ENCODE assay signal across 8 mouse cellular contexts in the genomic region with DNA sequence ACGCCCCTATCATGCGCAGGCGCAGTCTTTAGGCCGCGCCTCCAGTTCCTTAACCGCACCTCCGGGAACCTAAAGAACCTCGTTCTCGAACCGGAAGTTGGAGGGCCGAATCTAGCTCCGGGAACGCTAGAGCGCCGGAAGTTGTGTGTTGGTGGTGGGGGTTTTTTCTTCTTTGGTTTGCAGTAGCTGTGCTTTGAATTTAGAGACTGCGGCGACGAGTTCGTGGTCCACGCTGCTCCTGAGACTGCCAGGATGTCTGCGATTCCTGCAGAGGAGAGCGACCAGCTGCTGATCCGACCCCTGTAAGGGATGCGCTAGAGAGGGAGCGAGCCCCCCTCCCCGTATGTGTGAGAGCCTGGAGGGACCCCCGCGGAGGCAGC. TPM values are rescaled to one million over a fixed set of nuclear protein-coding genes. Genes with fewer than 3 reads are reported as not detected.
DNase-seq lines count a peak whose midpoint lies in the region; ATAC-seq and TF ChIP-seq lines count a peak whose summit lies in the region.

A gene (minus strand): TSS at position 42 of the 380 bp plus-strand sequence.

- peak; percentile 97 for ATAC-seq in forebrain, embryonic 11.5 days (replicated peaks; ENCODE audit: low FRiP score)
- peak; percentile 95 for ATAC-seq in heart, embryonic 15.5 days (replicated peaks; ENCODE audit: insufficient number of reproducible peaks, insufficient read depth, low FRiP score, low read depth)
- peak; percentile 92 for ATAC-seq in liver, embryonic 12.5 days
- peak; percentile 96 for ATAC-seq in stomach, embryonic 16.5 days (ENCODE audit: insufficient read depth, low FRiP score)

- 0 out of 2 replicates have a peak, but pooled peaks have one; percentile 41 for TF ChIP-seq EP300 in ES-Bruce4 (IDR thresholded peaks at IDR 0.05; ENCODE audit: insufficient read depth, low read depth, low read length)

- H3K36me3 ChIP-seq in ES-Bruce4 (ENCODE audit: control insufficient read depth, insufficient read depth, low read length, poor library complexity, severe bottlenecking): peaks cover 5% of the 10 kb centered on the region
- H3K36me3 ChIP-seq in forebrain, embryonic 11.5 days (ENCODE audit: control insufficient read depth, insufficient read depth, low read length): no peaks in the 10 kb centered on the region; the same call in 1 of the 2 replicates
- H3K36me3 ChIP-seq in heart, embryonic 15.5 days: peaks cover 12% of the 10 kb centered on the region
- peaks cover 29% of the 10 kb centered on the region for H3K36me3 ChIP-seq in liver, embryonic 12.5 days
- H3K36me3 ChIP-seq in stomach, embryonic 16.5 days (ENCODE audit: control insufficient read depth, insufficient read depth, low read length): no peaks in the 10 kb centered on the region

- no peaks in the 10 kb centered on the region for H3K9me3 ChIP-seq in ES-Bruce4 (replicated peaks; ENCODE audit: control insufficient read depth, insufficient read depth, low read length, poor library complexity, severe bottlenecking)
- H3K9me3 ChIP-seq in forebrain, embryonic 11.5 days (ENCODE audit: control insufficient read depth, low read length): no peaks in the 10 kb centered on the region
- H3K9me3 ChIP-seq in heart, embryonic 15.5 days (replicated peaks): no peaks in the 10 kb centered on the region
- no peaks in the 10 kb centered on the region for H3K9me3 ChIP-seq in liver, embryonic 12.5 days (replicated peaks)
- H3K9me3 ChIP-seq in stomach, embryonic 16.5 days (replicated peaks; ENCODE audit: control insufficient read depth, low read length): no peaks in the 10 kb centered on the region

- peak within 1 kb of the TSS; percentile 65 for H3K9ac ChIP-seq in ES-Bruce4 (ENCODE audit: low read depth, poor library complexity, severe bottlenecking)
- H3K9ac ChIP-seq in forebrain, embryonic 11.5 days (ENCODE audit: low read length): peak within 1 kb of the TSS; percentile 85
- peak within 1 kb of the TSS; percentile 96 for H3K9ac ChIP-seq in heart, embryonic 15.5 days
- peak within 1 kb of the TSS; percentile 82 for H3K9ac ChIP-seq in liver, embryonic 12.5 days
- peak within 1 kb of the TSS; percentile 97 for H3K9ac ChIP-seq in stomach, embryonic 16.5 days (ENCODE audit: low read length)

- H3K27ac ChIP-seq in ES-Bruce4 (ENCODE audit: insufficient read depth, low read length): peak within 1 kb of the TSS; percentile 17
- peak within 1 kb of the TSS; percentile 75 for H3K27ac ChIP-seq in forebrain, embryonic 11.5 days (ENCODE audit: low read depth, low read length)
- H3K27ac ChIP-seq in heart, embryonic 15.5 days: peak within 1 kb of the TSS; percentile 92
- peak within 1 kb of the TSS; percentile 82 for H3K27ac ChIP-seq in liver, embryonic 12.5 days
- peak within 1 kb of the TSS; percentile 95 for H3K27ac ChIP-seq in stomach, embryonic 16.5 days (ENCODE audit: low read length)

- peak within 1 kb of the TSS; percentile 67 for H3K4me2 ChIP-seq in forebrain, embryonic 11.5 days (ENCODE audit: low read depth, low read length, severe bottlenecking)
- peak within 1 kb of the TSS; percentile 89 for H3K4me2 ChIP-seq in heart, embryonic 15.5 days
- H3K4me2 ChIP-seq in liver, embryonic 12.5 days: peak within 1 kb of the TSS; percentile 83
- peak within 1 kb of the TSS; percentile 89 for H3K4me2 ChIP-seq in stomach, embryonic 16.5 days (ENCODE audit: low read depth, low read length)

- H3K27me3 ChIP-seq in ES-Bruce4 (ENCODE audit: control insufficient read depth, insufficient read depth, low read length, poor library complexity, severe bottlenecking): no peaks in the 10 kb centered on the region
- H3K27me3 ChIP-seq in forebrain, embryonic 11.5 days (ENCODE audit: control insufficient read depth, insufficient read depth, low read length): no peaks in the 10 kb centered on the region
- H3K27me3 ChIP-seq in heart, embryonic 15.5 days: no peaks in the 10 kb centered on the region
- no peaks in the 10 kb centered on the region for H3K27me3 ChIP-seq in liver, embryonic 12.5 days (replicated peaks)
- no peaks in the 10 kb centered on the region for H3K27me3 ChIP-seq in stomach, embryonic 16.5 days (ENCODE audit: control insufficient read depth, insufficient read depth, low read length)

- peak within 1 kb of the TSS; percentile 94 for H3K4me3 ChIP-seq in ES-Bruce4 (ENCODE audit: low read depth, low read length)
- peak within 1 kb of the TSS; percentile 56 for H3K4me3 ChIP-seq in forebrain, embryonic 11.5 days (ENCODE audit: low read depth, low read length)
- H3K4me3 ChIP-seq in heart, embryonic 15.5 days: peak within 1 kb of the TSS; percentile 97
- peak within 1 kb of the TSS; percentile 80 for H3K4me3 ChIP-seq in liver, embryonic 12.5 days
- H3K4me3 ChIP-seq in stomach, embryonic 16.5 days (replicated peaks; ENCODE audit: low read length): peak within 1 kb of the TSS; percentile 97

- no peak for TF ChIP-seq CTCF in ES-Bruce4 (IDR thresholded peaks at IDR 0.05; ENCODE audit: low read depth, low read length)

- WGBS in forebrain, embryonic 11.5 days: under 1% methylated on average over 28 of the region's 28 CpGs
- 0% methylated on average over 28 of the region's 28 CpGs for WGBS in heart, embryonic 15.5 days
- WGBS in liver, embryonic 12.5 days (ENCODE audit: insufficient replicate concordance): under 1% methylated on average over 28 of the region's 28 CpGs
- WGBS in stomach, embryonic 16.5 days: under 1% methylated on average over 28 of the region's 28 CpGs

- no peak for TF ChIP-seq POLR2A in ES-Bruce4 (IDR thresholded peaks at IDR 0.05; ENCODE audit: insufficient read depth, low read length)

- H3K4me1 ChIP-seq in ES-Bruce4 (ENCODE audit: control insufficient read depth, insufficient read depth, low read length): no peaks in the 10 kb centered on the region
- peaks cover 6% of the 10 kb centered on the region for H3K4me1 ChIP-seq in forebrain, embryonic 11.5 days (replicated peaks; ENCODE audit: control insufficient read depth, insufficient read depth, low read length)
- peaks cover 26% of the 10 kb centered on the region for H3K4me1 ChIP-seq in heart, embryonic 15.5 days (replicated peaks)
- peaks cover 30% of the 10 kb centered on the region for H3K4me1 ChIP-seq in liver, embryonic 12.5 days
- peaks cover 16% of the 10 kb centered on the region for H3K4me1 ChIP-seq in stomach, embryonic 16.5 days (ENCODE audit: control insufficient read depth, insufficient read depth, low read length)

- peak; percentile 98 for DNase-seq in c-Kit-positive CD71-positive TER-119-negative erythroid progenitor cells, embryonic 14.5 days (ENCODE audit: low read depth)
- DNase-seq in forebrain, embryonic 11.5 days (ENCODE audit: low spot score): peak; percentile 98
- peak; percentile 99 for DNase-seq in kidney, postnatal 14 days
- DNase-seq in naive thymus-derived CD4-positive, alpha-beta T cell, adult 2 months (ENCODE audit: low read depth): peak; percentile 98

RNA-seq across cellular contexts. Expression of the gene that starts here (rescaled TPM):
- polyA plus RNA-seq in ES-Bruce4 (2011; ENCODE audit: insufficient read depth, insufficient read length, low read depth, missing spikeins): 21.1 and 22.5 TPM in 2 replicates
- polyA plus RNA-seq in forebrain, embryonic 11.5 days (2014; fragmentation: Nextera tagmentation; extraction: Ambion mirVana): 38.3 and 40.0 TPM in 2 replicates
- polyA plus RNA-seq in heart, embryonic 15.5 days (2015; fragmentation: Nextera tagmentation; extraction: Ambion mirVana): 35.0 and 38.7 TPM in 2 replicates
- 27.9 and 30.3 TPM in 2 replicates for polyA plus RNA-seq in liver, embryonic 12.5 days (2016; fragmentation: Nextera tagmentation; extraction: Ambion mirVana)
- polyA plus RNA-seq in stomach, embryonic 16.5 days (2015; fragmentation: Nextera tagmentation; extraction: Ambion mirVana): 43.9 and 45.2 TPM in 2 replicates

Comparison
In these comparisons a context has a peak if more than half of its experiments do, and no peak if none do; other contexts are left out.
1. Peak in every context shown above with its lines: DNase-seq, ATAC-seq, H3K4me3 ChIP-seq and H3K27ac ChIP-seq.
2. H3K27ac ChIP-seq: peak in every context shown above with its lines; median percentile 95 in stomach, embryonic 16.5 days; 92 in heart, embryonic 15.5 days; 82 in liver, embryonic 12.5 days; 75 in forebrain, embryonic 11.5 days; 17 in ES-Bruce4.